Mouse (Mus musculus): ENCODE results near the gene Spag9.

Gene Spag9

DNA sequence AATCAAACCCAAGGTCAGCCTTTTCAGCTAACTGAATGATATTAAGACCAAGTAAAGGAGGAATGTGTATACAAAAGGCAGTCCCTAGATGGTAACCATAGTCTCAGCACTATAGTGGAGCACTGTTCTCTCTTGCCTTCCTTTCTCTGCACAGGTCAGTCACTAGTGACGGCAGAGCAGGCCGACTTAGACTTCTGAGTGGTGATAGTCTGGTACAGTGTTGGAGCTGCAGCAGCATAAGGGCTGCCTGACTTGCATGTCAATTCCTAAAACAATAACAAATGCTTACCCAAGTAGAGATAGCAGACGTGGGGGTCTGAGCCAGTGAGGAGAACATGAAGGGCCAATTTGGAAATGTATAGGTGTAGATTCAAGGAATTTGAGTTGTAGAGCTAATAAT is 58.3 kb downstream of the Spag9 start:
- DNase-seq (ENCODE audit: low read depth): no peak

DNA sequence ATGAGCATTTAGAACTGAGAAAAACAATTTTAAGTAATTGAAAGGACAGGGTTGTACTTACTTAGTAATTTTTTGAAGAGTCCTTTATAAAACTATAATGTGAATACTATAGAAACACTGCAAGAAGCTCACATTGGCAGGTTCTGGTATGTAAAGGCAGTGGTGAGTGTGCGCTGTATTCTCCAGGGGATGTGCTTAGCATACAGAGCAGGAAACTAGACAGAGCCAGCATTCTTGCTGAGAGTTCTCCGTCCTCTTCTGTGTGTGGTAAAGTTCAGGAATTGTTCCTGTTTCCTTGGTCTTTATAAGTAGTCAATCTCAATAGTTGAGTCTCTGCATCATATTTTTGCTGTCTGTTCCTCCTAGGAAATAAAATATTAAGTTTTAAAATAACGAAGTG is 59.0 kb downstream of the Spag9 start:
- DNase-seq (ENCODE audit: low read depth): no peak

DNA sequence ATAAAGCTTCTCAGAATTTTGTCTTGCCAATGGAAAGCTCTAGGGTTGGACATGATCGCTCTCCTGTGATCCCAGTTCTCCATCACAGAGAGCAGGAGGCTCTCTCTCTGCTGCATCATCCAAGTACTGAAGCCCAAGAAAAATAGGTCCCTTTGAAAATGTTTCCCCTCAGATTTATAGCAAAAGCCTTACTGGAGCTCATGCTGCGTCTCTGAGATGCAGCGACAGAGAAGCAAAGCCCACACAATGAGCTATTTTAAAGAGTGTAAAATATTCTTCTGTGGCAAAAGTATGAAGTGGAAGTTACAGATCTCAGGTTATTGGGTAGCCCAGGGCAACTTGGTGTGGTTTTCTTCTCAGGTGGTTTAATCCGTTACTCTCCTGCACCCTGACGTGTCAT is 68.0 kb downstream of the Spag9 start:
- no peak for DNase-seq (ENCODE audit: low read depth)

DNA sequence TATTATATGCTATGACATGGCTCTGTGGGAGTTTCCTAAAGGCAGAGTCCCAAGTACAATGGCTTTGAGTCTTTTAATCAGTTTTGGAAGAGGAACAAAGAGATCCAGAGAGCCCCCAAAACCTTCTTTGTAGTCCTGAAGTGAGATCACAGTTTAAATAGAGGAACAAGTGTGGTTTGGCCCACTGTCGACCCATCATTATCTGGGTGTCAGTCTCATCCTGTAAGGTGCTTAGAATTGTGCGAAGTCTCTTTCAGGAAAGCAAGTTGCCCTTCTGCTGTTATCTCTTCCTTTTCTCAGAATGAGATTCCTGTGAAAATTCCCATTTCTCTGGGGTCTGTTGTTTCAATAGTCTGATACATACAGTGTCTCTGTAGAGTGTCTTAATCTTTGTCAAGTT is 74.6 kb downstream of the Spag9 start:
- no peak for DNase-seq (ENCODE audit: low read depth)

DNA sequence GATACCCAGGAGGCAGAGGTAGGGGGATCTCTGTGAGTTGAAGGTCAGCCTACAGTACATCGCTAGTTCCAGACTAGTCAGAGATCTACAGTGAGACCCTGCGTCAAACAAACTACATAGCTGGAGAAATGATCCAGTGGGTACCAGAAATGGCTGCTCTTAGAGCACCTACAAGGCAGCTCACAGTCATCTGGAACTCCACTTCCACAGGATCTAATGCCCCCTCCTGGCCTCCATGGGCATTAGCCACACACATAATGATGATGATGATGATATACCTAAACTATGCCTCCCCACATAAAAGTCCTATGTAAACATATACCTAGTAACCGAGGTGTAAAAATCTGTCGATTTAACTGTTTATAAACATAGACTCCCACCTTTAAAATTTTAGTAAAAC is 77.4 kb downstream of the Spag9 start:
- peak; percentile 59 for DNase-seq (ENCODE audit: low read depth)

DNA sequence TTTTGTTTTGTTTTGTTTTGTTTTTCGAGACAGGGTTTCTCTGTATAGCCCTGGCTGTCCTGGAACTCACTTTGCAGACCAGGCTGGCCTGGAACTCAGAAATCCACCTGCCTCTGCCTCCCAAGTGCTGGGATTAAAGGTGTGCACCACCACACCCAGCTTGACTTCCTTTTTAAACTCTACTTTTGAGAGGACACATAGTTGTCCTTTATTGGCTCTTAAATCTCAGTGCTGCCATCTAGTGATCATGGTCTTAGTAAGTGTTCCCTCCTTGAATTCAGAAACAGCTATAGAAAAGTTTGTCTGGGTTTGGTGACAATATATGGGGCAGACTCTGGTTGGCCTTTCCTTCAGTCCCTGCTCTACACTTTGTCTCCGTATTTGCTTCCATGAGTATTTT is 91.1 kb downstream of the Spag9 start:
- peak; percentile 88 for DNase-seq (ENCODE audit: low read depth)

DNA sequence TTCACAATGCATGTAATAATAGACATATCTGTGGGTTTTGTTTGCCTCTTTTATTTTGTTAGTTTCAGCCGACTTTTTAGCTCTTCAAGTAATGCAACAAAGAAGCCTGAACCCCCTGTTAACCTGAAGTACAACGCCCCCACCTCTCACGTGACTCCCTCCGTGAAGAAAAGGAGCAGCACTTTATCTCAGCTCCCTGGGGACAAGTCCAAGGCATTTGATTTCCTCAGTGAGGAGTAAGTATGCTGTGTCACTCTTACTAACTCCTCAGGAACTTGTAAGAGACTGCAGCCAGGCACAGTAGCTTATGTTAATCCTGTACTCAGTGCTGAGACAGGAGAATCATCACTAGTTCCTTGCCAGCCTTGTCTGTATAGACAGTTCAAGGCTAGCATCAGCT is 94.6 kb downstream of the Spag9 start:
- DNase-seq (ENCODE audit: low read depth): peak; percentile 57

DNA sequence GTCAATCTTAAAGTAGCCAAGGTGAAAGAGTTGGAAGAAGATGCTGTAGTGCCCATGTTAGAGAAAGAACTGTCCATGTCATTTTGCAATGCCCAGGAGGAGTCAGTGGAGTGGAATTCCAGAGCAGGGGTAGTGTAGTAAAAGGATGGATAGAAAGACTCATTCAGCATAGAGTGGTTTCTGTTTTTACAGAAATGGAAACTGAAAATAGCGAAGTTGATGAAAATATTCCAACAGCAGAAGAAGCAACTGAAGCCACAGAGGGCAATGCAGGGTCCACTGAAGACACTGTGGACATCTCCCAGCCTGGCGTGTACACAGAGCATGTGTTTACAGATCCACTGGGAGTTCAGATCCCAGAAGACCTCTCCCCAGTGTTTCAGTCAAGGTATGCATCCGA is 101.6 kb downstream of the Spag9 start:
- DNase-seq (ENCODE audit: low read depth): no peak

DNA sequence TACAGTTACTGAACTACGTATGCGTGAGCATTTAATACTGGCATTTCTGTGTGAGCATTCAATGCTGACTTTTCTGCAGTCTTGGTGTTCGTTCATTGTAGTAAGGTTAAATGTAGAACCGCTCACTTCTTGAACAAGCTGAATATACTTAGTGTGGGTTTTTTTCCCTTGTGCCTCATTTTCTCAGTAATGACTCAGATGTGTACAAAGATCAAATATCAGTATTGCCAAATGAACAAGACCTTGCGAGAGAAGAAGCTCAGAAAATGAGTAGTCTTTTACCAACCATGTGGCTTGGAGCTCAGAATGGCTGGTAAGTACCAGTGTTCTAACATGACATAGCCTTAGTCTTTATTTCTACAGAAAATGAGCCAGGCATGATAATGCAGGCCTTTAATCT is 102.9 kb downstream of the Spag9 start:
- peak; percentile 14 for DNase-seq (ENCODE audit: low read depth)

DNA sequence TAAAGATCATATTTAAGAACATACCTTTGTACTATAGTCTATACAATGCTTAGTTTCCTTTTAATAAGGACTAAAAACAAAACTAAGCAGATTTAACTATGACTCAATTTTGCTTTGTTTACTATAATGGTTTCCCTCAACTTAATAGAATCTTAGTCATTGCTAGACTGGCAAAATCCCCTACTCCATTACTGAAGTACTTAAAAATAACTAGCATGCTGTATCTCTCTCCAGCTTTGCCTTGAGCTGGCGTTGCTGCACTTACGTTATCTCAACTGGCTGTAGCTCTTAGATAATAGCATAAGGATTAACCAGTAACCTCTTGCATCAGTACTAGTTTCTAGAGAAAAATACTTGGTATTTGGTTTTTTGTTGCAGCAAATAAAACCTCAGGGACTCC is 117.9 kb downstream of the Spag9 start:
- DNase-seq (ENCODE audit: low read depth): peak; percentile 28

DNA sequence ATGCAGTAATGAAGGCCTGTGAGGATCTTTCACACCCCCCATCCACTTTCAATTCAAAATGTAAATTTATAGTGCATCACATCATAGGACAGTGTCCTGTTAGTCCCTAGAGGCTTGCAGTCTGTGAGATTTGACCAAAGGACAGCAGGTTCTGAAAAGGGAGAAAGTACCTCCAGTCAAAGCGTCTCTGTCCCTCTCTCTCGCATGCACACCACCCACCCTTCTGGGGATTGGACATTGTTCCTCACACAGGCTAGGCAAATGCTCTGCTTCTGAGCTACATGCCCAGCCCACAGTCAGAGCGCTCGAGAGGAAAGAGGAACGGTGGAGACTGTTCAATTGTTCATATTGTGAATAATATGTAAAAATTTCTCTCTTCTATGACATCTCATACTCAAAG is 119.5 kb downstream of the Spag9 start:
- no peak for DNase-seq (ENCODE audit: low read depth)

DNA sequence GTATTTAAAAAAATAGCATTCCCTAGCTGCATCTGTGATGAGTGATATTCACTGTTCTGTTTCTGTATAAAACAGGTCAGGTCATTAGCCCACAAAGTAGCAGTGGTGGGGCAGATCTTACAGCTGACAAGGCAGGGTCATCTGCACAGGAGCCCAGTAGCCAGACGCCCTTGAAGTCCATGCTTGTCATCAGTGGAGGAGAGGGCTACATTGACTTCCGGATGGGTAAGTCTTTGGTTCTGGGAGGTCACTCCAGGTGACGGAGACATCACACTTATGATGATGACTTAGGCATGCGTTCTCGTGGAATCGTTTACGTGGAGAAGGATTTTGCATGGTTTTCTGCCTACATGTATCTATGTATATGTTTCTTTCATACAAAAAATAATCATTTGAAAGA is 120.8 kb downstream of the Spag9 start:
- DNase-seq (ENCODE audit: low read depth): no peak

DNA sequence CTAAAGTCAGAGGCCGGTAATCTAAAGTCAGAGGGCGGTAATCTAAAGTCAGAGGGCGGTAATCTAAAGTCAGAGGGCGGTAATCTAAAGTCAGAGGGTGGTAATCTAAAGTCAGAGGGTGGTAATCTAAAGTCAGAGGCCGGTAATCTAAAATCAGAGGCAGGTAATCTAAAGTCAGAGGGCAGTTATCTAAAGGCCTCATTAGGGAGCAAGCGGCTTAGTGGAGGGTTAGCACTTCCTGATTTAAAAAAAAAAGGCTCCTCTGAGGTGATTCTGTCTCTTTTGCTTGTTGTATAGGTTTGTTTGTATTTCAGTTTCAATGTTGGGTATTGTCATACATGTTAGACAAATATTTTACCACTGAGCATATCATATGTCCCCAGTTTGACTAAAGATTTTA is 121.9 kb downstream of the Spag9 start:
- DNase-seq (ENCODE audit: low read depth): no peak

DNA sequence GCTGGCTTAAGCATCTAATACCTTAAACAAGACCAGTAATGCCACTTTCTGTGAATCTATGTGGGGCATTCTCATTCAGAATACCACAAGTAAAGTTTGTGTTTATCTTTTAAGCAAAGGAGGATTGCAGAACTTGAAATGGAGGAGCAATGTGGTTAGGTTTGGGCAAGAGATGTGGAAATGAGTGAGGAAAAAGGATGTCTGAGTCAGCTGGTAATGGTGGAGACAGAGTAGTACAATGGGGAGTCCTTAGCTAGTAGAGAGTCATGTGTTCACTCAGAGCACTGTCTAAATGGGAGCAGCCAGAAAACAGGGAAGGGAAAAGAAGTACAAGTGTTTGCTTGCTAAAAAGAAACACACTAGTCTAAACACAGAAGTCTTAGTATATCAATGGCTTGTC is 122.7 kb downstream of the Spag9 start:
- no peak for DNase-seq (ENCODE audit: low read depth)

DNA sequence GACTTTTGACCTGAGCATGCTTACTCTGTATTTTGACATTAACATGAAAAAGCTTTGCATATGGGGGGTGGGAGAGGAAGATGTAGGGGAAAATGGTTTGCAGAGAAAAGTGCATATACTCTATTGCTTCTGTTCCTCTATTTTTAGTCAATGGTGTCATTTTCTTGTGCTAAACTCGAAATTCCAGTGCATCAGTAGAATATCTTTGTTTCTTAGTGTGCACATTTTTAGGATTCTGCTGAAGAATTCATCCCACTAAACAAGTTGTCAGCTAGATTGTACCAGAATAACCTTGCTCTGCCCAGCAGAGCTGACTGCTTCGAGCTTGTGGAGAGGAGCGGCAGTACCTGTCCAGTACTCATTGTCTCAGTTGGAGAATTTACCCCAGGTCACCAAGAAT is 124.8 kb downstream of the Spag9 start:
- no peak for DNase-seq (ENCODE audit: low read depth)

DNA sequence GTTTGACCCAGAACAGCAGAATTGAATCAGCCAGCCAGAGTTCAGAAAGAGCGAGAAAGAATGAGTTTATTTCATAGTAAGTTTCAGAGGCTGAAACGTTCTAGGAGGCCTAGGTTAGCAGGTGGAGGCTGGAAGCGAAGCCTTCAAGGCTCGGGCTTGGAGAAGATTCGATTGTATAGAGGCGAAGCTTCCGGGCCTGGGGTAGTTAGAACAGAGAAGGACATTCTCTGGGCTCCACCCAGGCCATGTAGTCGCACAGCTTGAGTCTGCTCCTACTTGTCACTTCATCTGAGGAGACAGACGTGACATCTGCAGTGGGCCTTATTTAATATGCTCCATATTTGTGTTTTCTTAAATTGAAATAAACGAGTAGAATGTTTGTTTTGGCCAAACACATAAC is 125.6 kb downstream of the Spag9 start:
- no peak for DNase-seq (ENCODE audit: low read depth)

DNA sequence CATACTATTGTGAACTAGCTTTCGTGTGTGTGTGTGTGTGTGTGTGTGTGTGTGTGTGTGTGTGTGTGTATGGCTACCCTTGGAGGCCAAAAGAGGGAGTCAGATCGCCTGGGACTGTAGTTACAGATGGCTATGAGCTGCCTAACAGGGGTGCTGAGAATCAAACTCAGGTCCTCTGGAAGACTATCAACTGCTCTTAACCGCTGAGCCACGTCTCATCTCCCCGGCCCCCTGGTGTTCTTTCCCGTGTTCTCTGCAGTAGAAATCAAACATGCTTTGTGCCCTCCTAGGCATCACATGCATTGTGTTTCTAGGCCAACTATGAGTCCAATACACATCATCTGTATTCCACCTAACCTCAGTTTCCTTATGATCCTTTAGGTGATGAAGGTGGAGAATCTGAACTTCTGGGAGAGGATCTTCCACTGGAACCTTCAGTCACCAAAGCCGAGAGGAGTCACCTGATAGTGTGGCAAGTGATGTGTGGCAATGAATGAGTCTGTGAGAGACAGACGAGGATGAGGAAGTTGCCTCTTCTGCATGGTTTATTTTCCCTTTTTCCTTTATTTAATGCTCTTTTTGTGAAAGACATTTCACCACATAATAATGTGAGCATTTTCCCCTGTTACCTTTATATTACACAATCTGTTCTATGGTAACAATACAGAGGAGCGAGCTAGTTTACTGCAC is 126.6 kb downstream of the Spag9 start:
- no peak for DNase-seq (ENCODE audit: low read depth)

DNA sequence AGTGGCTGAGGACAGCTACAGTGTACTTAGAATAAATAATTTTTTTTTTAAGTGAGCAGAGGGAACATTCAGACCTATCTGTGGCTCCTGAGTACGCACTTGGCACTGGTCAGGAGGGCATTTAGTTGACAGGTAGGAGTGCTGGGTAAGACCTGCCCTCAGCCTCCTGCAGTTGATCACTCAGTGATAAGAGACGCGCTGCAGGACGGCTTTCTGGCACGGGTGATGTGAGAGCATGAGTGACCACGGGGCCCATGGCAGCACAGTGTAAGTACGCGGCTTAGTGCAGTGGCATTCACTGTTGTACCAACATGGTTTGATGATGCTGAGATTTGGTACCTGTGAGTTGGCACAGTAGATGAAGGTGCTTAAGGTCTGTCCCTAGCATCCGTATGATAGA is 130.8 kb downstream of the Spag9 start:
- DNase-seq (ENCODE audit: low read depth): no peak

DNA sequence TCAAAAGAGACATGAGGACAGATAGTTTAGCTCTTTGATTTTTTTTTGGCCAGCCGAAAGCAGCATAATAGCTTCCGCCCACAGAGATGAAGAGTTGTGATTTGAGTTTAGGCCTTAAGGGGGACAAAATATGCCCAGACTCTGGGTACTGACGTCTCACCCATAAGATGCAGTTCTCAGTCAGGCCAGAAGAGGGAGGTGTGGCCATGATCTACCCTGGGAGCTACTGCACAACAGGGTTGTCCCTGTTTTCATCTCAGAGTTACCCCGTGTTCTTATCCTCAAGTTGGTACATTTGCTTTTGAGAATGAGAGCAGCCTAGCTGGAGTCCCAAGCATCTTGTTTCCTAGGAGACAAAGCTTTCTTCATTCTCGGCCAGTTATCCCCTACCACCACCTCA is 132.1 kb downstream of the Spag9 start:
- DNase-seq (ENCODE audit: low read depth): peak; percentile 94

DNA sequence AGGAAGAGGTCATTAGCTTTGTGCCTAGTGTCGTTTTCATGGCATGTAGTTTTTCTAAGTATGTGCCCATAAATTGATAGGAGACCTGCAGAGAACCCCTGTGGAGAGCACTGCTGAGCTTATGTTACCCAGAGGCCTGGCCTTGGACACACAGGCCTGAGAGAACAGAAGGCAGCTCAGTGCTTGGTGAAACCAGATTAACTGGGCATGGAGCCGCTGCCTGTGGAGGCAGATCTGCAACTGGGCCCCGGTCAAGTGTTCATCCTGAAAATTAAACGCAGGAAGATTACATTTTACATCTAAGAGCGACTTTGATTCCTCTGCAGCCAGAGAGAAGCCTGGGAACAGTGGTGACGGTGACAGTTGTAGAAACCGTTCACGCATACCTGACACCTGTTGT is 132.6 kb downstream of the Spag9 start:
- DNase-seq (ENCODE audit: low read depth): no peak

DNA sequence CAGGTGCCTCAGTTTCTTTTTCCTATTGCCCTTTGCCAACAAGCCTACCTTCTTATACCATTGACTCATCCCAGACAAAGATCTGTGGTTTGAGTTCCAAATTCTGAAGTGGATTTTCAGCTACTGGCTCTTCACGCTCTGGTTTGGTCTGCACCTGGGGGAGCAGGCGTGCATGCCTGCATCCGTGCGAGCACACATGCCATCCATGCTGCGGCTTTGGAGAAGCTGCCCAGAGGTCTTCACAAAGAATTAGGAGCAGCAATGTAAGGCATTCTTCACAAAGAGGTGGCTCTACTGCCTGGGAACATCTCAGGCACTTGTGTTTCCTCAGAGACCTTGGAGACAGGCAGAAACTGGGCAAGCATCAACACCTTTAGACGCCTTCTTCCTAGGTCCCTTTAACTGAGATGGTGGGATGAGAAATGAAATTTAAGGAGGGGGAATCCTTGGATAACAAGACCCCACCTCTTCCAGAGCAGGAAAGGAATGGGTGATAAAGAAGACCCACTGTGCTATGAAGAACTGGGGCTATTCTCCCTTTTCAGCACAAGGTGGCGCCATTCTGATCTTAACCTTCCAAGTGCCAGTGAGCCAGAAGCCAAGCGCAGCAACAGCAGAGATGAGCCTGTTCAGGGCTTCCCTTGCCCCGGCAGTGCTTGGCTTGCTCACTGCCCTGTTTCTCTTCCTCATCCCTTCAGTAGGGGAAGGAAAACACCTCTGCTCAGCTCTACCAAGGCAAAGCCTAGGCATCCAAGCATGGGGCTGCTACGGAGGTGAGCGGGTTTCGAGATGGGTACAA is 133.6 kb downstream of the Spag9 start:
- DNase-seq (ENCODE audit: low read depth): peak; percentile 87

DNA sequence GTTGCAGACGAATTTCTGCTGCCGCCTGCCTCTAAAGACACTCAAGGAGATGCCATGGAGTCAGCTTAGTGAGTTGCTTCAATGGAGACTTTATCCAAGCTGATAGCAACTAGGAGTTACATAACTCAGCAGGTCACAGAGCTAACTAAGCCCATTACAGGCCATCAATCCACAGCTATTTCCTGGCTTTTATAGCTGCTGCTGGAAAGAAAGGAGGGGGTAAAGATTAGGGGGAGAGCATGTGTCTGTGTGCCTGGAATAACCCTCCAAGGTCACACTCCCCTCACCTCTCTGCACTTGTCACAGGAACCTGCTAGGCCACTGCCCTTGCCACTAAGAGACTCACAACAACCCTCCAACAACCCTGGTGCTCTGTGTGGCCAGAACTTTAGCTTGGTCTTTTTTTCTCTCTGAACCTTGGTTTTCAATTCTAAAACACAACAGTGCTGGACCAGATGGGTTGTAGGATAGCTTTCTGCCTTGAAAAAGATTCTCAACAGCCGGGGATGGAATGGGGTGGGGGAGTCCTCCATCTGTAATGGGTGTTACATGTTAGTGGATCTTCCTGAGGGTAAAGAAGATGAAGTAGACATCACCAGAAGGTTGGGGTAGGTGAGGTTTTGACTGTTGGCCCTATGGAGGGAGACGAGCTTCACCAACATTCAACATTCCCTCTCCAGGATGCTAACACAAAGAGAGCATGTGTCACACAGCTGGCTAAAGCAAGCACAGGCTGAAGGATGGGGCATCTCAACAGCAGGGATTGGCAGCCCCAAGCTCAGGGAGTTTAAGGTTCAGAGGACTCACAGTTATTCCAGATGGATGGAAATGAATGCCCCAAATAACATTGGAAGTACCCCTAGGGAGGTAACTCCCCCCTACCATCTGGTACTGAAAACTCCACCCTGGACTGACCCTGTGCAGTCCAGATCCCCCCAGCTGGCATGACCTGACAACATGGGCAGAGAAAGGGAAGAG is 134.5 kb downstream of the Spag9 start:
- no peak for DNase-seq (ENCODE audit: low read depth)
